Mouse (Mus musculus) hindbrain, embryonic 10.5 days (tissue): ENCODE data around the gene Acot5. TPM values are rescaled to one million over a fixed set of nuclear protein-coding genes. Genes with fewer than 3 reads are reported as not detected.
A peak's percentile ranks its signal among the peaks of the same experiment; 100 is the strongest.
"Not testable (repeated sequence)": the region's sequence is repeated elsewhere in the genome, so short reads cannot be mapped to it uniquely, and the experiment has no call there.

Experiments
- DNase-seq: peaks from one replicate; pipeline ENCODE4 v3.0.0-alpha.2; 2017; ENCODE audit warnings: low spot score
- H3K27ac ChIP-seq: fragments of 300-500 bp; sonication (generic); 2 replicates; pipeline ENCODE4 v1.5.1; 2016; ENCODE audit warnings: mild to moderate bottlenecking, moderate library complexity
- H3K27me3 ChIP-seq: fragments of 300-500 bp; sonication (generic); 2 replicates; pipeline ENCODE4 v1.6.1; 2016; ENCODE audit warnings: mild to moderate bottlenecking; ENCODE audit not compliant: poor library complexity, insufficient read depth, severe bottlenecking
- H3K36me3 ChIP-seq: fragments of 300-500 bp; sonication (generic); 2 replicates; pipeline ENCODE4 v1.6.1; 2016; ENCODE audit warnings: mild to moderate bottlenecking, moderate library complexity
- H3K4me1 ChIP-seq: fragments of 300-500 bp; sonication (generic); replicated peaks from 2 replicates; pipeline ENCODE4 v1.6.1; 2016; ENCODE audit warnings: mild to moderate bottlenecking
- H3K4me3 ChIP-seq: fragments of 300-500 bp; sonication (generic); 2 replicates; pipeline ENCODE4 v1.5.1; 2016; ENCODE audit warnings: mild to moderate bottlenecking, moderate library complexity
- H3K9me3 ChIP-seq: fragments of 300-500 bp; sonication (generic); 2 replicates; pipeline ENCODE4 v1.6.1; 2016; ENCODE audit warnings: mild to moderate bottlenecking, moderate library complexity
- WGBS: fragments of 180-500 bp; shearing (Covaris S2); methylation state at CpG from one replicate; pipeline ENCODE4 v1.1.7; 2016; 5-methylcytosine and 5-hydroxymethylcytosine counted together
- polyA plus RNA-seq: library from polyadenylated mRNA; unstranded; fragments of >200 nt; fragmentation: Nextera tagmentation; extraction: Ambion mirVana; gene quantifications from 2 replicates; pipeline ENCODE4 v1.2.1, GENCODE M21; 2016

Acot5 gene
- polyA plus RNA-seq, 1 experiment from 2014 or later, result 0.12 TPM

GRCm38 (mm10) chr12:84042248-84042647, 26.9 kb upstream of the Acot5 start:
- peaks cover 20% of the 10 kb centered on the region; the same call in 1 of the 2 replicates for H3K9me3 ChIP-seq
- peaks cover 6% of the 10 kb centered on the region for H3K27me3 ChIP-seq
- no peak overlapping the region for H3K27ac ChIP-seq
- no peak overlapping the region for H3K4me3 ChIP-seq
- no peaks in the 10 kb centered on the region for H3K36me3 ChIP-seq
- 93% methylated on average over 5 of the region's 5 CpGs for WGBS
- H3K4me1 ChIP-seq, result peaks cover 3% of the 10 kb centered on the region; the same call in 1 of the 2 replicates
- DNase-seq, result no peak

- H3K36me3 ChIP-seq, result no peaks in the 10 kb centered on the region
- 72% methylated on average over 2 of the region's 2 CpGs for WGBS
- no peak for DNase-seq
- H3K4me1 ChIP-seq, result no peaks in the 10 kb centered on the region
- H3K4me3 ChIP-seq, result no peak overlapping the region
- peaks cover 37% of the 10 kb centered on the region for H3K9me3 ChIP-seq
- no peaks in the 10 kb centered on the region for H3K27me3 ChIP-seq
- H3K27ac ChIP-seq, result no peak overlapping the region
These were observed 25.1 kb upstream of the Acot5 start for GRCm38 (mm10) chr12:84044045-84044444.

- Histone ChIP-seq H3K27ac (no peak overlapping the region), H3K4me3 (no peak overlapping the region), H3K4me1 (no peaks in the 10 kb centered on the region), H3K36me3 (no peaks in the 10 kb centered on the region), H3K27me3 (peaks cover 4% of the 10 kb centered on the region), H3K9me3 (peaks cover 24% of the 10 kb centered on the region)
- 93% methylated on average over 1 of the region's 1 CpGs for WGBS
- no peak for DNase-seq
These were observed 22.2 kb upstream of the Acot5 start for GRCm38 (mm10) chr12:84046906-84047305.

DNA sequence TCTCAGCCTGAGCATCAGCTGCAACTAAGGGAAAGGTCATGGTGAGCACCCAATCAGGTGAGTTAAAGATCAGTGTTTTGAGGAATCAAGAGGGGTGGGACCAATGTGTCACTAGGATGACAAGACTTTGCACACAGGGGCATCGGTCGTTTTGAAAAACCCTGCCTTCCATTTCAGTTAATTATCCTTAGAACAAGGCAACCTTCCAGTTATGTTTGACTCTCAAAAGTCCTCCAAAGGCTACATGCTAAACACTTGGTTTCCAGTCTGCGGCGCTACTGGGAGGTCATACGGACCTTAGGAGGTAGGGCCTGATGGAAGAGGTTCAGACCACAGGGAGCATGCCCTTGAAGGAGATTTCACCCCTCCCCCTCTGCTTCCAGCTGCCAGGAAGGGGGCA, 18.4 kb upstream of the Acot5 start:
- peaks cover 35% of the 10 kb centered on the region for H3K27me3 ChIP-seq
- not testable (repeated sequence) for H3K27ac ChIP-seq, H3K4me1 ChIP-seq, H3K36me3 ChIP-seq, H3K4me3 ChIP-seq, DNase-seq
- WGBS, result 85% methylated on average over 5 of the region's 5 CpGs
- H3K9me3 ChIP-seq, result peaks cover 24% of the 10 kb centered on the region

GRCm38 (mm10) chr12:84051937-84052474, 17.1 kb upstream of the Acot5 start, which contains the start of gene Acot3:
Gene Acot3 (plus strand): TSS chr12:84052144.
- peaks cover 20% of the 10 kb centered on the region for H3K9me3 ChIP-seq
- H3K36me3 ChIP-seq, result no peaks in the 10 kb centered on the region
- no peak within 1 kb of the TSS for H3K27ac ChIP-seq
- DNase-seq, result no peak
- 89% methylated on average over 5 of the region's 5 CpGs for WGBS
- H3K27me3 ChIP-seq, result peaks cover 35% of the 10 kb centered on the region
- H3K4me1 ChIP-seq, result peaks cover 10% of the 10 kb centered on the region
- peak within 1 kb of the TSS; percentile 58; the same call in 1 of the 2 replicates for H3K4me3 ChIP-seq

GRCm38 (mm10) chr12:84052609-84053008, 16.5 kb upstream of the Acot5 start:
- peaks cover 10% of the 10 kb centered on the region for H3K4me1 ChIP-seq
- peaks cover 35% of the 10 kb centered on the region for H3K27me3 ChIP-seq
- no peak overlapping the region for H3K27ac ChIP-seq
- no peak overlapping the region for H3K4me3 ChIP-seq
- DNase-seq, result no peak
- H3K36me3 ChIP-seq, result no peaks in the 10 kb centered on the region
- 83% methylated on average over 7 of the region's 7 CpGs for WGBS
- peaks cover 14% of the 10 kb centered on the region for H3K9me3 ChIP-seq

- Histone ChIP-seq H3K4me3 (peak overlapping the region; percentile 58), H3K36me3 (no peaks in the 10 kb centered on the region), H3K9me3 (peaks cover 9% of the 10 kb centered on the region), H3K27me3 (peaks cover 35% of the 10 kb centered on the region), H3K4me1 (peaks cover 10% of the 10 kb centered on the region), H3K27ac (peak overlapping the region; percentile 66; the same call in 1 of the 2 replicates)
- WGBS, result 13% methylated on average over 16 of the region's 16 CpGs
- peak; percentile 29 for DNase-seq
These were observed 16.0 kb upstream of the Acot5 start for GRCm38 (mm10) chr12:84053173-84053572.

DNA sequence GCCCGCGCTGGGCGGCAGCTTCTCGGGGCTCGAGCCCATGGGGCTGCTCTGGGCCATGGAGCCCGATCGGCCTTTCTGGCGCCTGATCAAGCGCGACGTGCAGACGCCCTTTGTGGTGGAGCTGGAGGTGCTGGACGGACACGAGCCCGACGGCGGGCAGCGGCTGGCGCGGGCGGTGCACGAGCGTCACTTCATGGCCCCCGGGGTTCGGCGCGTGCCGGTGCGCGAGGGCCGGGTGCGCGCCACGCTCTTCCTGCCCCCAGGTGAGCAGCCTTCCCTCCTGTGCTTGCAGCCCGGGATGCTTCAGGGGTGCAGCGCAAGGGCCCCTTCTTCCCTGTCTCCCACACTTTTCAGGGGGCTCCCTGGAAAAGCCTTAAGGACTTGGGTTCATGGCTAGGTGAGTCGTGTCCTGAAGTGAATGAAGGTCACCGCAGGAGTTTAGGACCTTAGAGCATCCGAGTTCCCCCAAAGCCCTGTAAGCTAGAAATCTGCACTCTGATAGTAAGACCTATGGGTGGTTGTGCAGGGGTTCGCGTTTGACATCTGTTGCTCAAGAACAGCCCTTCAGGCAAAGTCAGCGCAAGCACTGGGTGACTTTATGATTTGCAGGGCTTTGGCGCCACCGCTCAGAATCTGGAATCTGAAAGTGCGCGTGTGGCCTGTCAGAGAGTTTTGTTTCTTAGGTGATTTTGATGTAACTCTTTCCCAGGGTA, 15.3 kb upstream of the Acot5 start:
- H3K4me1 ChIP-seq, result peaks cover 10% of the 10 kb centered on the region
- no peaks in the 10 kb centered on the region for H3K36me3 ChIP-seq
- H3K9me3 ChIP-seq, result peaks cover 2% of the 10 kb centered on the region
- peak overlapping the region; percentile 58 for H3K4me3 ChIP-seq
- peak; percentile 42 for DNase-seq
- H3K27ac ChIP-seq, result peak overlapping the region; percentile 71
- H3K27me3 ChIP-seq, result peaks cover 35% of the 10 kb centered on the region
- 3% methylated on average over 42 of the region's 46 CpGs for WGBS

DNA sequence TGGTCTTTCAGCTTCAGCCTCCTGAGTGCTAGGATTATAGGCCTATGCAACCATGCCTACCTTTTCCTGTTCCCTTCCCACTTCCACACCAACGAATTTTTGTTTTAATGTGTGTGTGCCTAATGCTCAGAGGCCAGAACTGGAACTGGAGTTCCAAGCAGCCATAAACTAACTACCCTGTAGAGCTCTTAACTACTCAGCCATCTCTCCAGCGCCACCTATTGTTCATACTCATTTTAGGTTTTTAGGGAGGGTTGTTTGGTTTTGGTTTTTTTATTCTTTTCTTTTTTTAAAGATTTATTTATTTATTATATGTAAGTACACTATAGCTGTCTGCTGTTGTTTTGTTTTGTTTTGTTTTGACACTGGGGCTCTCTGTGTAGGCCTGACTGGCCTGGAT, 8.2 kb upstream of the Acot5 start:
- H3K27ac ChIP-seq, result no peak overlapping the region
- H3K4me3 ChIP-seq, result no peak overlapping the region
- H3K27me3 ChIP-seq, result peaks cover 3% of the 10 kb centered on the region; the same call in 1 of the 2 replicates
- no peaks in the 10 kb centered on the region for H3K4me1 ChIP-seq
- DNase-seq, result no peak
- no peaks in the 10 kb centered on the region for H3K36me3 ChIP-seq
- 38% methylated on average over 2 of the region's 2 CpGs for WGBS
- H3K9me3 ChIP-seq, result 0 out of 2 replicates have a peak, but pooled peaks cover 3% of the 10 kb centered on the region

GRCm38 (mm10) chr12:84062336-84062735, 6.8 kb upstream of the Acot5 start:
- WGBS, result 95% methylated on average over 20 of the region's 20 CpGs
- peaks cover 12% of the 10 kb centered on the region for H3K27me3 ChIP-seq
- no peak for DNase-seq
- no peaks in the 10 kb centered on the region for H3K4me1 ChIP-seq
- 0 out of 2 replicates have a peak, but pooled peaks cover 3% of the 10 kb centered on the region for H3K9me3 ChIP-seq
- H3K27ac ChIP-seq, result no peak overlapping the region
- no peak overlapping the region for H3K4me3 ChIP-seq
- H3K36me3 ChIP-seq, result no peaks in the 10 kb centered on the region

DNA sequence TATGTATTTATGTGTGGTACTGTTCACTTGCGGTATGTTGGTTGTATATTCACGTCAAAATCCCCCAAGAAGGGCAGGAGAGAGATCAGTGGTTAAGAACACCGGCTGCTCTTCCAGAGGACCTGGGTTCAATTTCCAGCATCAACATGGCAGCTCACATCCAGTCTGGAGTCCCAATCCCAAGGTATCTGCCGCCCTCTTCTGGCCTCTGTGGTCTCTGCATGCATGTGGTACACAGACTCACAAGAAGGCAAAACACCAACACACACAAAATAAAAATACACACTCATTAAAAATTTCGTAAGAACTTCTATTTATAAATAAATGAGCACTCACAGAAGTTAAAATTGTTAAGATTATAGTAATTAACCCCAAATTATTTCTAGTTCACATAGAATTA, 5.9 kb upstream of the Acot5 start:
- no peaks in the 10 kb centered on the region for H3K36me3 ChIP-seq
- no peaks in the 10 kb centered on the region for H3K4me1 ChIP-seq
- WGBS, result 74% methylated on average over 5 of the region's 5 CpGs
- 0 out of 2 replicates have a peak, but pooled peaks cover 3% of the 10 kb centered on the region for H3K9me3 ChIP-seq
- H3K27ac ChIP-seq, result no peak overlapping the region
- H3K27me3 ChIP-seq, result peaks cover 21% of the 10 kb centered on the region
- DNase-seq, result no peak
- no peak overlapping the region for H3K4me3 ChIP-seq

DNA sequence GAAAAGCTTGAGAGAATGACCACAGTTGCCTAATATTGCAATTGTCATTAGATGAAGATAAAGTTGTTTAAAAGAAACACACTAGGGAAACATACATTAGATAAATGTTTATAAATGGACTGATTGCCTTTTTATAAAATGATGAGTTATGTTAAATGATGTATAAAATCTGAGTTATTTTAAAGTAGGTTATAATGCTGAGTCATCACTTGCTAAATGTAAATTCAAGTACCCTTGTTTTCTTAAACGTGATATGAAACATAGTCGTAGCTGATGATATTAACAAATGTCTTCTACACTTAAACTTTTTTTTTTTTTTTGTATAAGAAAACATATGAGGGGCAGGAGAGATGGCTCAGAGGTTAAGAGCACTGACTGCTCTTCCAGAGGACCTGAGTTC, 5.3 kb upstream of the Acot5 start:
- H3K36me3 ChIP-seq, result no peaks in the 10 kb centered on the region
- DNase-seq, result no peak
- H3K27ac ChIP-seq, result no peak overlapping the region
- H3K4me3 ChIP-seq, result no peak overlapping the region
- H3K9me3 ChIP-seq, result 0 out of 2 replicates have a peak, but pooled peaks cover 3% of the 10 kb centered on the region
- WGBS, result 85% methylated on average over 2 of the region's 2 CpGs
- peaks cover 27% of the 10 kb centered on the region for H3K27me3 ChIP-seq
- H3K4me1 ChIP-seq, result no peaks in the 10 kb centered on the region

GRCm38 (mm10) chr12:84064621-84065020, 4.5 kb upstream of the Acot5 start:
- 75% methylated on average over 8 of the region's 8 CpGs for WGBS
- DNase-seq, result no peak
- no peaks in the 10 kb centered on the region for H3K36me3 ChIP-seq

More at GRCm38 (mm10) chr12:84064621-84065020, 4.5 kb upstream of the Acot5 start:
- Histone ChIP-seq H3K27ac (no peak overlapping the region), H3K27me3 (peaks cover 35% of the 10 kb centered on the region), H3K9me3 (0 out of 2 replicates have a peak, but pooled peaks cover 3% of the 10 kb centered on the region), H3K4me3 (no peak overlapping the region), H3K4me1 (peaks cover 3% of the 10 kb centered on the region; the same call in 1 of the 2 replicates)
